Mouse (Mus musculus) lung, postnatal 25 days (tissue): Measurements from ENCODE around the gene Nr2c1.
A peak's percentile ranks its signal among the peaks of the same experiment; 100 is the strongest.

ENCODE experiments used
- DNase-seq: peaks from one replicate; pipeline ENCODE4 v3.0.0; 2022; ENCODE audit warnings: low spot score

The Nr2c1 gene

GRCm38 (mm10) chr10:94138890-94139482, 8.8 kb upstream of the Nr2c1 start:
- no peak for DNase-seq

- DNase-seq, result no peak
Observed at GRCm38 (mm10) chr10:94140227-94140931, 7.4 kb upstream of the Nr2c1 start.

GRCm38 (mm10) chr10:94142427-94142826, 5.4 kb upstream of the Nr2c1 start:
- no peak for DNase-seq

GRCm38 (mm10) chr10:94144581-94144980, 3.2 kb upstream of the Nr2c1 start:
- DNase-seq, result no peak

GRCm38 (mm10) chr10:94147391-94147755, 450 bp upstream of the Nr2c1 start:
- no peak for DNase-seq

GRCm38 (mm10) chr10:94151488-94151887, 3.7 kb downstream of the Nr2c1 start:
- DNase-seq, result no peak

- no peak for DNase-seq
Observed at GRCm38 (mm10) chr10:94153841-94154240, 6.0 kb downstream of the Nr2c1 start.

GRCm38 (mm10) chr10:94158962-94159361, 11.1 kb downstream of the Nr2c1 start:
- DNase-seq, result no peak

- DNase-seq, result no peak
Observed at GRCm38 (mm10) chr10:94159406-94159805, 11.6 kb downstream of the Nr2c1 start.

GRCm38 (mm10) chr10:94161051-94161765, 13.4 kb downstream of the Nr2c1 start:
- DNase-seq, result no peak

- no peak for DNase-seq
Observed at GRCm38 (mm10) chr10:94162031-94162430, 14.2 kb downstream of the Nr2c1 start.

- no peak for DNase-seq
Observed at GRCm38 (mm10) chr10:94164104-94164845, 16.5 kb downstream of the Nr2c1 start.

- DNase-seq, result no peak
Observed at GRCm38 (mm10) chr10:94165426-94165825, 17.6 kb downstream of the Nr2c1 start.

GRCm38 (mm10) chr10:94167051-94167750, 19.4 kb downstream of the Nr2c1 start:
- DNase-seq, result no peak

GRCm38 (mm10) chr10:94171440-94172130, 23.8 kb downstream of the Nr2c1 start:
- DNase-seq, result no peak

GRCm38 (mm10) chr10:94172137-94172536, 24.3 kb downstream of the Nr2c1 start:
- no peak for DNase-seq

GRCm38 (mm10) chr10:94172706-94173105, 24.9 kb downstream of the Nr2c1 start:
- DNase-seq, result no peak

GRCm38 (mm10) chr10:94174652-94175051, 26.8 kb downstream of the Nr2c1 start:
- no peak for DNase-seq

- DNase-seq, result no peak
Observed at GRCm38 (mm10) chr10:94183199-94183598, 35.4 kb downstream of the Nr2c1 start.

- peak; percentile 95 for DNase-seq
Observed at GRCm38 (mm10) chr10:94198482-94199405, 50.9 kb downstream of the Nr2c1 start, which contains the start of gene Ndufa12. TSS of gene Ndufa12 (plus strand) at chr10:94198720.
